Mouse (Mus musculus): ENCODE measurements at regions not wholly inside any gene's neighbourhood (a gene's known extent, or its start where the extent isn't known, plus 50 kb on each side); places are given as distances from the start of the nearest gene placed in this dataset.

DNA sequence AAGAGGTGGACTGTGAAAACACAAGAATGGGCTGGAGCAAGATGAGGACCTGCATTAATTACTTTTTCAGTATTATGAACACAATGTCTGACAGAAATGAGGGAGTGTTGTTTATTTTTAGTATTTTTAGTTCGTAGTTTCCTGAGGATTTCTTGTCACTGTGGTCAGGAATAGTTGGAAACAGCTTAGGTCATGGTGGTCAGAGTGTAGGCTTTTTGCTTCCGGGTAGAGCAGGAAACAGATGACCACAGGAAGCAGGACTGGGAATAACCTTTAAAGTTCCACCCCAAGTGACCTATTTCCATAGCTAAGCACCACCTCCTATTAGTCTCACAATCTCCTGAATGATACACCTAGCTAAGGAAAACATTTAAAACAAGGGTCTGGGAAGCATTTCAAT lies 333.7 kb upstream of the Kcnh8 start:
- ATAC-seq: no peak
- Histone ChIP-seq H3K27ac (ENCODE audit: low read depth, low read length) (no peak overlapping the region), H3K4me2 (ENCODE audit: low read depth) (no peak overlapping the region), H3K4me1 (ENCODE audit: insufficient read depth) (no peaks in the 10 kb centered on the region), H3K36me3 (ENCODE audit: insufficient read depth) (no peaks in the 10 kb centered on the region), H3K9ac (no peak overlapping the region), H3K9me3 (ENCODE audit: low read length) (no peaks in the 10 kb centered on the region), H3K27me3 (ENCODE audit: insufficient read depth, low read length) (no peaks in the 10 kb centered on the region), H3K4me3 (ENCODE audit: low read depth, low read length) (no peak overlapping the region)
- 77% methylated on average over 2 of the region's 2 CpGs for WGBS
- DNase-seq: no peak
- TF ChIP-seq CTCF (IDR thresholded peaks at IDR 0.05; ENCODE audit: low read depth): no peak

DNA sequence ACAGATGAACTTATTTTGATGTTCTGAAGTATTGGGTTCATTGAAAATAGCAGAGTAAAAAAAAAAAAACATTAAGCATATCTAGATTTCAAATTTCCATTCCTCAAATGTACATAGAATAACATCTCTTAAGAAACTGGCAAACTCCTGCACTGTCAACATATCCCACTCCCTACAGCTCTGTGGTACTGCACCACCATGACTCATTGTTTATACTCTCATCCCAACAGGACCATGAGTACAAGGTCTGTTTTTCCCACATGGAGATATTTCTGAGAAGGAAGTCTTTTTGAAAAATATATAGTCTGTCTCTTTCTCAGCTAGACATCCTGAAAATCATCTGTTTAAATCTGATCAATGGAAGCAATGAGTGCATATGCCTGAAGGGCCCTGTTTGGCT lies 351.2 kb upstream of the Kcnh8 start:
- DNase-seq (no peak), ATAC-seq (no peak)
- Histone ChIP-seq H3K27ac (ENCODE audit: low read depth, low read length) (no peak overlapping the region), H3K4me2 (ENCODE audit: low read depth) (no peak overlapping the region), H3K9ac (no peak overlapping the region), H3K36me3 (ENCODE audit: insufficient read depth) (no peaks in the 10 kb centered on the region), H3K4me3 (ENCODE audit: low read depth, low read length) (no peak overlapping the region), H3K27me3 (ENCODE audit: insufficient read depth, low read length) (no peaks in the 10 kb centered on the region), H3K9me3 (ENCODE audit: low read length) (no peaks in the 10 kb centered on the region), H3K4me1 (ENCODE audit: insufficient read depth) (no peaks in the 10 kb centered on the region)
- TF ChIP-seq CTCF (IDR thresholded peaks at IDR 0.05; ENCODE audit: low read depth): no peak

DNA sequence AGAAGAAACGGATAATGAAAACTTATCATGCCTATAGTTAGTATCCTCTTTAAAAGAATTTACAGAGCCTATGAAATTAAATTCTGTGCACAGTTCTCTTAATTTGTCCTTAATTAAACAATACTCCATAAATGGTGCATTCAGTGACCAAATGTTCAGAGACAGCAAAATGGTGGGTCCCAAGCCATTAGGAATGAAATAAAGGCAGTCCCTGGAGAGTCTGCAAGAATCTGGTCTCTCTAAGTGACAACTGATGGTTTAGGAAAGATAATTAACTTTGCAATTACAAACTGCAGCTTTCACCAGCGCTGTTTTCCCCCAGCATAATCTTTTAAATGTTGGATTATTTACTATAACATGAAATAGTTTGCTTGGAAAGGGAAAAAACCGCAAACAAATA lies 376.9 kb upstream of the Kcnh8 start:
- WGBS: 69% methylated on average over 3 of the region's 3 CpGs

DNA sequence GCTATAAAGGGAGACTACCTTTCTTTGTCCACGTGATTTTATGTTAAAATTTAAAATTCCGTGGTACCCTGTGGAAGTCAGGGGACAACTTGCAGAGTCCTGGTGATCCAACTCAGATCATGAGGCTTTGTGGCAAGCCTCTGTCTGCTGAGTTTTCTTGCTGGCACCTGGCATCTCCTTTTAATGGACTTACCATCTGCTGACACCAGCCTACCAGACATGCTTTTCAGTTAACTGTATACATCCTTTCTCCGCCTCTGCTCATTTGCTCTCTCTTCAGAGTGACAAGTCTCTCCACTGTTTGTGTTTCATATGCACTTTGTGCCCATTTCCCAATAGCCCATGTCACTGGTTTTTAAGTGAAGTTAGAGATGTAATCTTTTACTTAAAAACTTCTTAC lies 382.1 kb upstream of the Kcnh8 start:
- no peak for ATAC-seq
- Histone ChIP-seq H3K27me3 (ENCODE audit: insufficient read depth, low read length) (no peaks in the 10 kb centered on the region), H3K27ac (ENCODE audit: low read depth, low read length) (no peak overlapping the region), H3K9me3 (ENCODE audit: low read length) (no peaks in the 10 kb centered on the region), H3K9ac (no peak overlapping the region), H3K4me3 (ENCODE audit: low read depth, low read length) (no peak overlapping the region), H3K4me1 (ENCODE audit: insufficient read depth) (no peaks in the 10 kb centered on the region), H3K36me3 (ENCODE audit: insufficient read depth) (no peaks in the 10 kb centered on the region), H3K4me2 (ENCODE audit: low read depth) (no peak overlapping the region)
- 87% methylated on average over 3 of the region's 3 CpGs for WGBS
- no peak for DNase-seq
- TF ChIP-seq CTCF (IDR thresholded peaks at IDR 0.05; ENCODE audit: low read depth): no peak

More for the DNA sequence above, 376.9 kb upstream of the Kcnh8 start:
- Histone ChIP-seq H3K4me3 (ENCODE audit: low read depth, low read length) (no peak overlapping the region), H3K36me3 (ENCODE audit: insufficient read depth) (no peaks in the 10 kb centered on the region), H3K27me3 (ENCODE audit: insufficient read depth, low read length) (no peaks in the 10 kb centered on the region), H3K9me3 (ENCODE audit: low read length) (no peaks in the 10 kb centered on the region), H3K4me2 (ENCODE audit: low read depth) (no peak overlapping the region), H3K9ac (no peak overlapping the region), H3K4me1 (ENCODE audit: insufficient read depth) (no peaks in the 10 kb centered on the region), H3K27ac (ENCODE audit: low read depth, low read length) (no peak overlapping the region)
- ATAC-seq: no peak
- no peak for DNase-seq
- no peak for TF ChIP-seq CTCF (IDR thresholded peaks at IDR 0.05; ENCODE audit: low read depth)

DNA sequence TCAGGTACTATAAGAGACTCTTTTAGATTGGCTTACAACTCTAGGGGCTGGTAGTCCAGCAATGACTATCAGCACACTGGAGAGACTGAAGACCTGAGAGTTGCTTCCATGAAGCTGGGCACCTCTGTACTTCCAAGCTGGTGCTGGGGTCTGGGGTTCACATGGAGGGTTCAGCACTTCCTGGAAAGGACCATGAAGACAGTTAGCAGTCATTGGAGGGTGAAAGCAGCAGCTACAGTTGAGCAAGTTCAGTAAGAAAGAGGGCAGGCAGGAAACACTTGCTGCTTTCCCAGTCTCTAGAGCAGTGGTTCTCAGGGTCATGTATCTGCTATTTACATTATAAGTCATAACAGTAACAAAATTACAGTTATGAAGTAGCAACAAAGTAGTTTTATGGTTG lies 384.3 kb upstream of the Satb1 start:
- no peaks in the 10 kb centered on the region for H3K4me1 ChIP-seq (ENCODE audit: insufficient read depth)
- no peak overlapping the region for H3K4me3 ChIP-seq (ENCODE audit: low read depth, low read length)
- no peaks in the 10 kb centered on the region for H3K27me3 ChIP-seq (ENCODE audit: insufficient read depth, low read length)
- no peak overlapping the region for H3K9ac ChIP-seq
- no peak for TF ChIP-seq CTCF (IDR thresholded peaks at IDR 0.05; ENCODE audit: low read depth)
- H3K36me3 ChIP-seq (ENCODE audit: insufficient read depth): no peaks in the 10 kb centered on the region
- ATAC-seq (no peak), DNase-seq (no peak)
- no peak overlapping the region for H3K27ac ChIP-seq (ENCODE audit: low read depth, low read length)
- no peak overlapping the region for H3K4me2 ChIP-seq (ENCODE audit: low read depth)
- no peaks in the 10 kb centered on the region for H3K9me3 ChIP-seq (ENCODE audit: low read length)

DNA sequence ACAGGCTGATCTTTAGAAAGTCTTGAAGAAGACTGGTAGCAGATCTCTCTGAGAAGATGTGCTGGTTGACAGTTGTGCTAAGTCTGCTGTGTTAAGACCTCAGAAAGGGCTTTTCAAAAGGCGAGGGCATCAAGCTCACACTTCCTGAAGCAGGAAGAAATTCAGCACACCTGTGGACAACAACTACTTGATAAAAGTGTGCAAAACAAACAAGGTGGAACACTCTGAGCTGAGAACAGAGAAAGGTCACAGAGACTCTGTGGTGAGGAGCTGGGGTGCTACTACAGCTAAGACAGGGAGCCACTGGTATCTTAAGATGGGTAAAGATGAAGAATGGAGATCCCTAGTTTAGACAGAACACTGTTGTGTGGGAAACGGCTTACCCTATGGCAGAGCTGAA lies 379.9 kb upstream of the Satb1 start:
- DNase-seq: no peak
- Histone ChIP-seq H3K27me3 (ENCODE audit: insufficient read depth, low read length) (no peaks in the 10 kb centered on the region), H3K36me3 (ENCODE audit: insufficient read depth) (no peaks in the 10 kb centered on the region), H3K4me1 (ENCODE audit: insufficient read depth) (no peaks in the 10 kb centered on the region), H3K4me2 (ENCODE audit: low read depth) (no peak overlapping the region), H3K9me3 (ENCODE audit: low read length) (no peaks in the 10 kb centered on the region), H3K9ac (no peak overlapping the region), H3K27ac (ENCODE audit: low read depth, low read length) (no peak overlapping the region), H3K4me3 (ENCODE audit: low read depth, low read length) (no peak overlapping the region)
- no peak for TF ChIP-seq CTCF (IDR thresholded peaks at IDR 0.05; ENCODE audit: low read depth)
- WGBS: 85% methylated on average over 2 of the region's 2 CpGs
- ATAC-seq: no peak

DNA sequence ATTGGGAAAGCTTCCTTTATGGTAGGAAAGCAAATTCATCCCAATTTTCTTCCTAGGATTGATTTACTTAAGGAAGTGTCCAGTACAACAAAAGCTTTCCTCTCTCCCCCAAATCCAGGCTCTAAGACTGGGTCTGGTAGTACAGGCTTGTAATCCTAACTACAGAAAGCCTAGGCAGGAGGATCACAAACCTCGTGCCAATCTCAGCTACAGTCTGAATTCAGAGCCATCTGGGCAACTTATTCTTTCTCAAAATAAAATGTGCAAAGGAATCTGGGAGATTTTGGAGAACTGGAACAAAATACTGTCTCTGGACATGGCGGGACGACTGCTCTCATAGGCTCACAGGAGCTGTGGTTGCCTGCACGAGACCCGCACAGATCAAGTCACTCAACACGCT lies 377.4 kb upstream of the Satb1 start:
- Histone ChIP-seq H3K27ac (ENCODE audit: low read depth, low read length) (no peak overlapping the region), H3K27me3 (ENCODE audit: insufficient read depth, low read length) (no peaks in the 10 kb centered on the region), H3K9me3 (ENCODE audit: low read length) (no peaks in the 10 kb centered on the region), H3K4me3 (ENCODE audit: low read depth, low read length) (no peak overlapping the region), H3K4me1 (ENCODE audit: insufficient read depth) (no peaks in the 10 kb centered on the region), H3K9ac (no peak overlapping the region), H3K36me3 (ENCODE audit: insufficient read depth) (no peaks in the 10 kb centered on the region), H3K4me2 (ENCODE audit: low read depth) (no peak overlapping the region)
- TF ChIP-seq CTCF (IDR thresholded peaks at IDR 0.05; ENCODE audit: low read depth): no peak
- 81% methylated on average over 6 of the region's 6 CpGs for WGBS
- DNase-seq: peak; percentile 26
- no peak for ATAC-seq

DNA sequence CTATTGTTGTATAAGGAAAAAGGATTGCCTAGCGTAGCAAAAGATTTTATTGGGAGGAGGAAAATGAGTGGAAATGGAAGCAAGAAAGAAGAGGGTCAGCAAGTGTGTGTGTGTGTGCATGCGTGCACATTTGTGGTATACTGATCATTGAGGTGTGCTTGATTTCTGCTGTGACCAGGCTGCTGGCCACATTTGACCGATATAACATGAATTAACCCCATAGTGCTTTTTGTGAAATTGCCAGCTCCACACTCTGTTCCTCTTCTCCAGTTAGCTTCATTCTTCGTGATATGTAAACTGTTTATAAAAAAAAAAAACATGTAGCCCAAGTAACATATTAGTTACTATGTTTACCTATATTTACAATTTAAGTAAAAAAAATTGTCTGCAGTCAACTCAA lies 364.6 kb upstream of the Satb1 start:
- Histone ChIP-seq H3K9me3 (ENCODE audit: low read length) (no peaks in the 10 kb centered on the region), H3K4me3 (ENCODE audit: low read depth, low read length) (no peak overlapping the region), H3K36me3 (ENCODE audit: insufficient read depth) (no peaks in the 10 kb centered on the region), H3K4me2 (ENCODE audit: low read depth) (no peak overlapping the region), H3K27me3 (ENCODE audit: insufficient read depth, low read length) (no peaks in the 10 kb centered on the region), H3K27ac (ENCODE audit: low read depth, low read length) (no peak overlapping the region), H3K9ac (no peak overlapping the region), H3K4me1 (ENCODE audit: insufficient read depth) (no peaks in the 10 kb centered on the region)
- no peak for ATAC-seq
- 90% methylated on average over 4 of the region's 4 CpGs for WGBS
- DNase-seq: no peak
- no peak for TF ChIP-seq CTCF (IDR thresholded peaks at IDR 0.05; ENCODE audit: low read depth)

All from forebrain, postnatal 0 days (tissue).